Mouse (Mus musculus): ENCODE measurements around the gene Ccnd2. TPM values are rescaled to one million over a fixed set of nuclear protein-coding genes. Genes with fewer than 3 reads are reported as not detected.

The Ccnd2 gene
- polyA plus RNA-seq, 1 experiment from 2014 or later = 500 TPM

GRCm38 (mm10) chr6:127142154-127143123 is 9.6 kb downstream of the Ccnd2 start:
- Histone ChIP-seq H3K36me3 (ENCODE audit: control insufficient read depth, insufficient read depth, low read length) (peaks cover 20% of the 10 kb centered on the region), H3K27ac (ENCODE audit: low read length) (no peak overlapping the region), H3K4me2 (ENCODE audit: low read depth, low read length) (0 out of 2 replicates have a peak overlapping the region, but pooled peaks have one; percentile 5), H3K4me1 (replicated peaks; ENCODE audit: control insufficient read depth, insufficient read depth, low read length) (peaks cover 21% of the 10 kb centered on the region), H3K9ac (ENCODE audit: low read length) (no peak overlapping the region), H3K27me3 (ENCODE audit: control insufficient read depth, insufficient read depth, low read depth, low read length) (no peaks in the 10 kb centered on the region), H3K9me3 (ENCODE audit: control insufficient read depth, low read length) (no peaks in the 10 kb centered on the region), H3K4me3 (ENCODE audit: low read length) (0 out of 2 replicates have a peak overlapping the region, but pooled peaks have one; percentile 13)
- peak; percentile 26; the same call in 1 of the 2 replicates for ATAC-seq (ENCODE audit: low read depth)
- WGBS = 15% methylated on average over 9 of the region's 10 CpGs

GRCm38 (mm10) chr6:127138962-127139361 is 13.0 kb downstream of the Ccnd2 start:
- no peak overlapping the region for H3K4me2 ChIP-seq (ENCODE audit: low read depth, low read length)
- no peak overlapping the region for H3K27ac ChIP-seq (ENCODE audit: low read length)
- peaks cover 19% of the 10 kb centered on the region for H3K36me3 ChIP-seq (ENCODE audit: control insufficient read depth, insufficient read depth, low read length)
- H3K4me3 ChIP-seq (ENCODE audit: low read length) = no peak overlapping the region
- no peak overlapping the region for H3K9ac ChIP-seq (ENCODE audit: low read length)
- no peaks in the 10 kb centered on the region for H3K27me3 ChIP-seq (ENCODE audit: control insufficient read depth, insufficient read depth, low read depth, low read length)
- H3K4me1 ChIP-seq (replicated peaks; ENCODE audit: control insufficient read depth, insufficient read depth, low read length) = peaks cover 6% of the 10 kb centered on the region
- no peak for ATAC-seq (ENCODE audit: low read depth)
- WGBS = 89% methylated on average over 11 of the region's 11 CpGs
- H3K9me3 ChIP-seq (ENCODE audit: control insufficient read depth, low read length) = no peaks in the 10 kb centered on the region

GRCm38 (mm10) chr6:127133433-127134245 is 18.4 kb downstream of the Ccnd2 start:
- H3K9ac ChIP-seq (ENCODE audit: low read length) = no peak overlapping the region
- no peak for ATAC-seq (ENCODE audit: low read depth)
- H3K4me3 ChIP-seq (ENCODE audit: low read length) = no peak overlapping the region
- peaks cover 36% of the 10 kb centered on the region for H3K36me3 ChIP-seq (ENCODE audit: control insufficient read depth, insufficient read depth, low read length)
- no peak overlapping the region for H3K27ac ChIP-seq (ENCODE audit: low read length)
- H3K27me3 ChIP-seq (ENCODE audit: control insufficient read depth, insufficient read depth, low read depth, low read length) = no peaks in the 10 kb centered on the region
- H3K4me1 ChIP-seq (replicated peaks; ENCODE audit: control insufficient read depth, insufficient read depth, low read length) = no peaks in the 10 kb centered on the region
- WGBS = 64% methylated on average over 16 of the region's 16 CpGs
- no peaks in the 10 kb centered on the region for H3K9me3 ChIP-seq (ENCODE audit: control insufficient read depth, low read length)
- H3K4me2 ChIP-seq (ENCODE audit: low read depth, low read length) = no peak overlapping the region

- 61% methylated on average over 3 of the region's 3 CpGs for WGBS
- no peak overlapping the region for H3K4me3 ChIP-seq (ENCODE audit: low read length)
- H3K27me3 ChIP-seq (ENCODE audit: control insufficient read depth, insufficient read depth, low read depth, low read length) = no peaks in the 10 kb centered on the region
- H3K4me1 ChIP-seq (replicated peaks; ENCODE audit: control insufficient read depth, insufficient read depth, low read length) = no peaks in the 10 kb centered on the region
- no peak overlapping the region for H3K4me2 ChIP-seq (ENCODE audit: low read depth, low read length)
- ATAC-seq (ENCODE audit: low read depth) = no peak
- H3K9ac ChIP-seq (ENCODE audit: low read length) = no peak overlapping the region
- H3K27ac ChIP-seq (ENCODE audit: low read length) = no peak overlapping the region
- no peaks in the 10 kb centered on the region for H3K9me3 ChIP-seq (ENCODE audit: control insufficient read depth, low read length)
- H3K36me3 ChIP-seq (ENCODE audit: control insufficient read depth, insufficient read depth, low read length) = peaks cover 29% of the 10 kb centered on the region
These were observed 19.3 kb downstream of the Ccnd2 start for GRCm38 (mm10) chr6:127132719-127133118.

GRCm38 (mm10) chr6:127131946-127132345 is 20.0 kb downstream of the Ccnd2 start:
- H3K27me3 ChIP-seq (ENCODE audit: control insufficient read depth, insufficient read depth, low read depth, low read length) = no peaks in the 10 kb centered on the region
- 74% methylated on average over 3 of the region's 3 CpGs for WGBS
- H3K36me3 ChIP-seq (ENCODE audit: control insufficient read depth, insufficient read depth, low read length) = peaks cover 26% of the 10 kb centered on the region
- no peak overlapping the region for H3K4me3 ChIP-seq (ENCODE audit: low read length)
- H3K4me1 ChIP-seq (replicated peaks; ENCODE audit: control insufficient read depth, insufficient read depth, low read length) = no peaks in the 10 kb centered on the region
- H3K9me3 ChIP-seq (ENCODE audit: control insufficient read depth, low read length) = no peaks in the 10 kb centered on the region
- H3K27ac ChIP-seq (ENCODE audit: low read length) = no peak overlapping the region
- no peak overlapping the region for H3K4me2 ChIP-seq (ENCODE audit: low read depth, low read length)
- ATAC-seq (ENCODE audit: low read depth) = no peak
- no peak overlapping the region for H3K9ac ChIP-seq (ENCODE audit: low read length)

- Histone ChIP-seq H3K4me2 (ENCODE audit: low read depth, low read length) (no peak overlapping the region), H3K27me3 (ENCODE audit: control insufficient read depth, insufficient read depth, low read depth, low read length) (no peaks in the 10 kb centered on the region), H3K9ac (ENCODE audit: low read length) (no peak overlapping the region), H3K36me3 (ENCODE audit: control insufficient read depth, insufficient read depth, low read length) (peaks cover 21% of the 10 kb centered on the region), H3K4me3 (ENCODE audit: low read length) (no peak overlapping the region), H3K9me3 (ENCODE audit: control insufficient read depth, low read length) (no peaks in the 10 kb centered on the region), H3K4me1 (replicated peaks; ENCODE audit: control insufficient read depth, insufficient read depth, low read length) (no peaks in the 10 kb centered on the region), H3K27ac (ENCODE audit: low read length) (no peak overlapping the region)
- no peak for ATAC-seq (ENCODE audit: low read depth)
- 79% methylated on average over 13 of the region's 13 CpGs for WGBS
These were observed 21.6 kb downstream of the Ccnd2 start for GRCm38 (mm10) chr6:127130377-127130776.

- H3K27ac ChIP-seq (ENCODE audit: low read length) = no peak overlapping the region
- no peaks in the 10 kb centered on the region for H3K27me3 ChIP-seq (ENCODE audit: control insufficient read depth, insufficient read depth, low read depth, low read length)
- peaks cover 21% of the 10 kb centered on the region for H3K36me3 ChIP-seq (ENCODE audit: control insufficient read depth, insufficient read depth, low read length)
- H3K4me1 ChIP-seq (replicated peaks; ENCODE audit: control insufficient read depth, insufficient read depth, low read length) = no peaks in the 10 kb centered on the region
- H3K9me3 ChIP-seq (ENCODE audit: control insufficient read depth, low read length) = no peaks in the 10 kb centered on the region
- H3K4me3 ChIP-seq (ENCODE audit: low read length) = no peak overlapping the region
- no peak overlapping the region for H3K4me2 ChIP-seq (ENCODE audit: low read depth, low read length)
- H3K9ac ChIP-seq (ENCODE audit: low read length) = no peak overlapping the region
- WGBS = 89% methylated on average over 14 of the region's 14 CpGs
- ATAC-seq (ENCODE audit: low read depth) = no peak
These were observed 22.3 kb downstream of the Ccnd2 start for GRCm38 (mm10) chr6:127129659-127130058.

- Histone ChIP-seq H3K4me2 (ENCODE audit: low read depth, low read length) (no peak overlapping the region), H3K27ac (ENCODE audit: low read length) (no peak overlapping the region), H3K27me3 (ENCODE audit: control insufficient read depth, insufficient read depth, low read depth, low read length) (no peaks in the 10 kb centered on the region), H3K9me3 (ENCODE audit: control insufficient read depth, low read length) (no peaks in the 10 kb centered on the region), H3K36me3 (ENCODE audit: control insufficient read depth, insufficient read depth, low read length) (no peaks in the 10 kb centered on the region; the same call in 1 of the 2 replicates), H3K9ac (ENCODE audit: low read length) (no peak overlapping the region), H3K4me3 (ENCODE audit: low read length) (no peak overlapping the region), H3K4me1 (replicated peaks; ENCODE audit: control insufficient read depth, insufficient read depth, low read length) (no peaks in the 10 kb centered on the region)
- 74% methylated on average over 7 of the region's 7 CpGs for WGBS
- ATAC-seq (ENCODE audit: low read depth) = no peak
These were observed 28.5 kb downstream of the Ccnd2 start for GRCm38 (mm10) chr6:127123506-127123905.

- Histone ChIP-seq H3K27me3 (ENCODE audit: control insufficient read depth, insufficient read depth, low read depth, low read length) (no peaks in the 10 kb centered on the region), H3K4me2 (ENCODE audit: low read depth, low read length) (no peak overlapping the region), H3K9ac (ENCODE audit: low read length) (no peak overlapping the region), H3K4me1 (replicated peaks; ENCODE audit: control insufficient read depth, insufficient read depth, low read length) (no peaks in the 10 kb centered on the region), H3K36me3 (ENCODE audit: control insufficient read depth, insufficient read depth, low read length) (no peaks in the 10 kb centered on the region; the same call in 1 of the 2 replicates), H3K9me3 (ENCODE audit: control insufficient read depth, low read length) (no peaks in the 10 kb centered on the region), H3K27ac (ENCODE audit: low read length) (no peak overlapping the region), H3K4me3 (ENCODE audit: low read length) (no peak overlapping the region)
- 81% methylated on average over 5 of the region's 5 CpGs for WGBS
- ATAC-seq (ENCODE audit: low read depth) = no peak
These were observed 29.0 kb downstream of the Ccnd2 start for GRCm38 (mm10) chr6:127122996-127123395.
